ENCODE assay signal across 8 mouse cellular contexts in genomic region chr19:5877618-5878361, GRCm38 (mm10). TPM values are rescaled to one million over a fixed set of nuclear protein-coding genes. Genes with fewer than 3 reads are reported as not detected.
DNase-seq lines count a peak whose midpoint lies in the region; ATAC-seq lines count a peak whose summit lies in the region.

Slc25a45 (plus strand) TSS chr19:5877808.

- no peaks in the 10 kb centered on the region for H3K27me3 ChIP-seq in embryonic facial prominence, embryonic 11.5 days (ENCODE audit: control insufficient read depth, insufficient read depth, low read length)
- H3K27me3 ChIP-seq in limb, embryonic 11.5 days (ENCODE audit: control insufficient read depth, insufficient read depth, low read length): no peaks in the 10 kb centered on the region
- no peaks in the 10 kb centered on the region for H3K27me3 ChIP-seq in midbrain, embryonic 14.5 days (ENCODE audit: control insufficient read depth, insufficient read depth, low read length)

- peak; percentile 84 for DNase-seq in 3134 (ENCODE audit: extremely low read depth, insufficient read length, low spot score)
- peak; percentile 86 for DNase-seq in adrenal gland, postnatal 10 days
- DNase-seq in embryonic facial prominence, embryonic 11.5 days (ENCODE audit: low spot score): peak; percentile 76
- DNase-seq in heart, adult 11 months: peak; percentile 97
- peak; percentile 85 for DNase-seq in kidney, adult 18-20 months
- peak; percentile 80 for DNase-seq in limb, embryonic 11.5 days (ENCODE audit: low spot score)
- DNase-seq in midbrain, embryonic 14.5 days: peak; percentile 81
- peak; percentile 47 to 79 for DNase-seq in spleen, postnatal 10 days (ENCODE audit: low spot score in 2 of 2)

- WGBS in embryonic facial prominence, embryonic 11.5 days: 37% methylated on average over 15 of the region's 15 CpGs
- WGBS in limb, embryonic 11.5 days: 52% methylated on average over 15 of the region's 15 CpGs
- 46% methylated on average over 15 of the region's 15 CpGs for WGBS in midbrain, embryonic 14.5 days

- H3K4me2 ChIP-seq in embryonic facial prominence, embryonic 11.5 days (ENCODE audit: low read depth, low read length): no peak within 1 kb of the TSS
- H3K4me2 ChIP-seq in limb, embryonic 11.5 days (ENCODE audit: low read depth, severe bottlenecking): no peak within 1 kb of the TSS
- peak within 1 kb of the TSS; percentile 10; the same call in 1 of the 2 replicates for H3K4me2 ChIP-seq in midbrain, embryonic 14.5 days (ENCODE audit: low read length)

- H3K9ac ChIP-seq in embryonic facial prominence, embryonic 11.5 days (replicated peaks; ENCODE audit: low read length): no peak within 1 kb of the TSS
- H3K9ac ChIP-seq in limb, embryonic 11.5 days (ENCODE audit: low read length): peak within 1 kb of the TSS; percentile 23; the same call in 1 of the 2 replicates
- H3K9ac ChIP-seq in midbrain, embryonic 14.5 days (replicated peaks; ENCODE audit: low read length): no peak within 1 kb of the TSS; the same call in 1 of the 2 replicates

- peak; percentile 54; the same call in 1 of the 2 replicates for ATAC-seq in embryonic facial prominence, embryonic 11.5 days (replicated peaks; ENCODE audit: insufficient number of reproducible peaks, low FRiP score, low TSS enrichment, low read depth)
- peak; percentile 51; the same call in 1 of the 2 replicates for ATAC-seq in limb, embryonic 11.5 days (ENCODE audit: insufficient number of reproducible peaks, low FRiP score, low TSS enrichment, low read depth)
- no peak for ATAC-seq in midbrain, embryonic 14.5 days (ENCODE audit: low FRiP score, low TSS enrichment)

- H3K36me3 ChIP-seq in embryonic facial prominence, embryonic 11.5 days (replicated peaks; ENCODE audit: control insufficient read depth, insufficient read depth, low read depth, low read length): no peaks in the 10 kb centered on the region
- no peaks in the 10 kb centered on the region for H3K36me3 ChIP-seq in limb, embryonic 11.5 days (ENCODE audit: control insufficient read depth, insufficient read depth, low read length)
- H3K36me3 ChIP-seq in midbrain, embryonic 14.5 days (ENCODE audit: control insufficient read depth, insufficient read depth, low read length): no peaks in the 10 kb centered on the region

- H3K4me3 ChIP-seq in embryonic facial prominence, embryonic 11.5 days (ENCODE audit: low read depth, low read length): no peak within 1 kb of the TSS
- no peak within 1 kb of the TSS for H3K4me3 ChIP-seq in limb, embryonic 11.5 days (ENCODE audit: low read depth, low read length)
- H3K4me3 ChIP-seq in midbrain, embryonic 14.5 days (replicated peaks; ENCODE audit: low read depth, low read length): no peak within 1 kb of the TSS

- H3K4me1 ChIP-seq in embryonic facial prominence, embryonic 11.5 days (ENCODE audit: control insufficient read depth, insufficient read depth, low read length): no peaks in the 10 kb centered on the region
- H3K4me1 ChIP-seq in limb, embryonic 11.5 days (ENCODE audit: control insufficient read depth, insufficient read depth, low read length): 0 out of 2 replicates have a peak, but pooled peaks cover 4% of the 10 kb centered on the region
- H3K4me1 ChIP-seq in midbrain, embryonic 14.5 days (ENCODE audit: control insufficient read depth, insufficient read depth, low read length): peaks cover 9% of the 10 kb centered on the region

- H3K9me3 ChIP-seq in embryonic facial prominence, embryonic 11.5 days (replicated peaks; ENCODE audit: control insufficient read depth, low read length): no peaks in the 10 kb centered on the region
- no peaks in the 10 kb centered on the region for H3K9me3 ChIP-seq in limb, embryonic 11.5 days (ENCODE audit: control insufficient read depth, low read length)
- H3K9me3 ChIP-seq in midbrain, embryonic 14.5 days (ENCODE audit: control insufficient read depth, low read length): no peaks in the 10 kb centered on the region

- no peak within 1 kb of the TSS for H3K27ac ChIP-seq in embryonic facial prominence, embryonic 11.5 days (replicated peaks; ENCODE audit: low read depth, low read length)
- H3K27ac ChIP-seq in limb, embryonic 11.5 days (replicated peaks; ENCODE audit: low read depth, low read length): no peak within 1 kb of the TSS
- H3K27ac ChIP-seq in midbrain, embryonic 14.5 days (replicated peaks; ENCODE audit: low read depth, low read length): 0 out of 2 replicates have a peak within 1 kb of the TSS, but pooled peaks have one; percentile 21

RNA-seq across cellular contexts. Expression of gene Slc25a45, which starts in this region (rescaled TPM):
- total RNA-seq in adrenal gland, postnatal 10 days (2021): 10 to 100 TPM; 13.4 to 14.2 TPM
- 0.87 and 1.1 TPM in 2 replicates for polyA plus RNA-seq in embryonic facial prominence, embryonic 11.5 days (2014; fragmentation: Nextera tagmentation; extraction: Ambion mirVana)
- 1.5 TPM in 2 replicates for polyA plus RNA-seq in limb, embryonic 11.5 days (2014; fragmentation: Nextera tagmentation; extraction: Ambion mirVana)
- 0.73 and 1.2 TPM in 2 replicates for polyA plus RNA-seq in midbrain, embryonic 14.5 days (2014; fragmentation: Nextera tagmentation; extraction: Ambion mirVana)
